Mouse (Mus musculus) thymus, postnatal 4 days (tissue): ENCODE measurements at regions not wholly inside any gene's neighbourhood (a gene's known extent, or its start where the extent isn't known, plus 50 kb on each side); places are given as distances from the start of the nearest gene placed in this dataset.

ENCODE experiments used
- DNase-seq: peaks from one replicate; pipeline ENCODE4 v3.0.0; 2021

GRCm38 (mm10) chr6:31650791-31651476, 87.2 kb upstream of the Podxl start:
- DNase-seq = no peak

- no peak for DNase-seq
Measured at GRCm38 (mm10) chr6:31645261-31645660, 81.5 kb upstream of the Podxl start.

- DNase-seq = no peak
Measured at GRCm38 (mm10) chr6:31644504-31644903, 80.7 kb upstream of the Podxl start.

GRCm38 (mm10) chr6:31642451-31642942, 78.7 kb upstream of the Podxl start:
- DNase-seq = peak; percentile 61

- no peak for DNase-seq
Measured at GRCm38 (mm10) chr6:31640745-31641144, 77.0 kb upstream of the Podxl start.

- DNase-seq = peak; percentile 64
Measured at GRCm38 (mm10) chr6:31639460-31639859, 75.7 kb upstream of the Podxl start.

GRCm38 (mm10) chr6:31638434-31639220, 74.8 kb upstream of the Podxl start:
- no peak for DNase-seq

GRCm38 (mm10) chr6:31637371-31638052, 73.7 kb upstream of the Podxl start:
- no peak for DNase-seq

GRCm38 (mm10) chr6:31636954-31637353, 73.2 kb upstream of the Podxl start:
- DNase-seq = no peak

GRCm38 (mm10) chr6:31632485-31632884, 68.7 kb upstream of the Podxl start:
- DNase-seq = no peak

GRCm38 (mm10) chr6:31630009-31630408, 66.2 kb upstream of the Podxl start:
- no peak for DNase-seq

- no peak for DNase-seq
Measured at GRCm38 (mm10) chr6:31627912-31628311, 64.1 kb upstream of the Podxl start.

- DNase-seq = no peak
Measured at GRCm38 (mm10) chr6:31625055-31625454, 61.3 kb upstream of the Podxl start.

GRCm38 (mm10) chr6:31624374-31624773, 60.6 kb upstream of the Podxl start:
- DNase-seq = no peak

GRCm38 (mm10) chr6:31621023-31621422, 57.2 kb upstream of the Podxl start:
- no peak for DNase-seq

- DNase-seq = no peak
Measured at GRCm38 (mm10) chr6:31618852-31619251, 55.1 kb upstream of the Podxl start.

GRCm38 (mm10) chr6:31617341-31617740, 53.6 kb upstream of the Podxl start:
- DNase-seq = no peak

- no peak for DNase-seq
Measured at GRCm38 (mm10) chr6:31615426-31615970, 51.7 kb upstream of the Podxl start.

GRCm38 (mm10) chr6:31614563-31614962, 50.8 kb upstream of the Podxl start:
- no peak for DNase-seq

- DNase-seq = no peak
Measured at GRCm38 (mm10) chr6:31613590-31614319, 50.0 kb upstream of the Podxl start.
